Mouse (Mus musculus): ENCODE data around the gene Cda. TPM values are rescaled to one million over a fixed set of nuclear protein-coding genes. Genes with fewer than 3 reads are reported as not detected.

The Cda gene
- total and polyA plus RNA-seq, 2 experiments from 2014 or later, result 2.7 to 7.6 TPM

DNA sequence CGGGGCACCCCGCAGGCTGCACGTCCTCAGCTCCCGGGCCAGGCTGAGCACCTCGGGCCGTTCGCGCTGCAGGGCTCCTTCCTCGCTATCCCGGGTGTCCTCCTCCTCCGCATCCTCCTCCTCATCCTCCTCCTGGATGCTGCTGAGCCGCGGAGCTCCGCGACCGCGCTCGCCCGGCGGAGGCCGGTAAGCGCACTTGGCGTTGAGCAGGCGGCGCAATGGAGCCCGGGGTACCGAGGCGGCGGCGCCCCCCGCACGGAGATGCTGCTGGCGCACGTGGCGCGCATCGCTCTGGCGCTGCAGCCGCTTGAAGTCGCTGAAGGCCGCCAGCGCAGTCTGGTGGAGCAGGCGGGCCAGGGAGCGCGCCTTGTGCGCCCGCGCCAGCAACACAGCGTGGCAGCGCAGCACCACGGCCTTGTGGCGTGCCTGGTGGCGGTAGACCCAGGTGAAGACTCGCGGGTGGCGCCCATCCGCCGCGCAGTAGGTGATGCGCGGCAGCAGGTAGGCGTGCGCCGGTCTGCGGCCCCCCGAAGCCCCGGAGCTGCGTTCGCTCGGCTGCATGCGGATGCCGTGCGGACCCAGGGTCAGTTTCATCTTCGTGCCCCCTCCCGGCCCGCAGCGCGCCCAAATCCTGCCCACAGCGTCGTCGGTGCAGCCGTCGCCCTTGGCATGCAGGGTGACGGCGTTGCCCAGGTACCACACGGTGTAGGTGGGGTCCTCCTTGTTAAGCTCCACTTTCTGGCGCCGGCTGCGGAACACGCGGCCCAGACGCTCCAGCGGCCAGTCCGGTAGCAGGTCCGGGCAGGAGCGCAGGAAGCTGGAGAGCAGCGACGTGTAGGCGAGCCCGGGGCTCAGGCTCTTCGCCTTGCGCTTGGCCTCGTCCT, 27.5 kb upstream of the Cda start:
- TF ChIP-seq CTCF (IDR thresholded peaks at IDR 0.05; ENCODE audit: low read depth) (no peak), EP300 (IDR thresholded peaks at IDR 0.05; ENCODE audit: low read depth) (no peak)
- under 1% methylated on average over 99 of the region's 103 CpGs for WGBS
- peak overlapping the region; percentile 38 for H3K4me3 ChIP-seq (ENCODE audit: low read depth, low read length)
- no peak for DNase-seq (ENCODE audit: low spot score)
- no peaks in the 10 kb centered on the region for H3K36me3 ChIP-seq (replicated peaks; ENCODE audit: control insufficient read depth, insufficient read depth, low read length)
- H3K27ac ChIP-seq (ENCODE audit: low read depth), result no peak overlapping the region
- H3K4me1 ChIP-seq (ENCODE audit: control insufficient read depth, insufficient read depth), result peaks cover 4% of the 10 kb centered on the region; the same call in 1 of the 2 replicates
- peak overlapping the region; percentile 50 for H3K4me2 ChIP-seq (ENCODE audit: low read depth, low read length)
- H3K27me3 ChIP-seq (ENCODE audit: control insufficient read depth, insufficient read depth, low read length), result peaks cover 61% of the 10 kb centered on the region
- H3K9me3 ChIP-seq (replicated peaks; ENCODE audit: control insufficient read depth, low read length), result no peaks in the 10 kb centered on the region
- H3K9ac ChIP-seq (replicated peaks; ENCODE audit: low read depth, low read length), result no peak overlapping the region
- ATAC-seq (ENCODE audit: insufficient read depth, low read depth), result no peak

GRCm38 (mm10) chr4:138393703-138394102, 25.9 kb upstream of the Cda start:
- 49% methylated on average over 7 of the region's 7 CpGs for WGBS
- H3K4me2 ChIP-seq (ENCODE audit: low read depth, low read length), result no peak overlapping the region
- no peak overlapping the region for H3K4me3 ChIP-seq (ENCODE audit: low read depth, low read length)
- TF ChIP-seq EP300 (IDR thresholded peaks at IDR 0.05; ENCODE audit: low read depth) (no peak), CTCF (IDR thresholded peaks at IDR 0.05; ENCODE audit: low read depth) (no peak)
- H3K27ac ChIP-seq (ENCODE audit: low read depth), result no peak overlapping the region
- peaks cover 4% of the 10 kb centered on the region; the same call in 1 of the 2 replicates for H3K4me1 ChIP-seq (ENCODE audit: control insufficient read depth, insufficient read depth)
- H3K27me3 ChIP-seq (ENCODE audit: control insufficient read depth, insufficient read depth, low read length), result peaks cover 61% of the 10 kb centered on the region
- H3K9ac ChIP-seq (replicated peaks; ENCODE audit: low read depth, low read length), result no peak overlapping the region
- DNase-seq (ENCODE audit: low spot score), result no peak
- H3K36me3 ChIP-seq (replicated peaks; ENCODE audit: control insufficient read depth, insufficient read depth, low read length), result no peaks in the 10 kb centered on the region
- ATAC-seq (ENCODE audit: insufficient read depth, low read depth), result no peak
- no peaks in the 10 kb centered on the region for H3K9me3 ChIP-seq (replicated peaks; ENCODE audit: control insufficient read depth, low read length)

- no peak for TF ChIP-seq CTCF (IDR thresholded peaks at IDR 0.05; ENCODE audit: low read depth)
- no peak for TF ChIP-seq EP300 (IDR thresholded peaks at IDR 0.05; ENCODE audit: low read depth)
- 42% methylated on average over 4 of the region's 4 CpGs for WGBS
- ATAC-seq (ENCODE audit: insufficient read depth, low read depth) (no peak; the same call in 1 of the 2 replicates), DNase-seq (ENCODE audit: low spot score) (no peak)
- H3K9ac ChIP-seq (replicated peaks; ENCODE audit: low read depth, low read length), result no peak overlapping the region
- H3K4me1 ChIP-seq (ENCODE audit: control insufficient read depth, insufficient read depth), result no peaks in the 10 kb centered on the region
- no peak overlapping the region for H3K27ac ChIP-seq (ENCODE audit: low read depth)
- H3K4me3 ChIP-seq (ENCODE audit: low read depth, low read length), result no peak overlapping the region
- H3K27me3 ChIP-seq (ENCODE audit: control insufficient read depth, insufficient read depth, low read length), result peaks cover 3% of the 10 kb centered on the region
- no peak overlapping the region for H3K4me2 ChIP-seq (ENCODE audit: low read depth, low read length)
- H3K36me3 ChIP-seq (replicated peaks; ENCODE audit: control insufficient read depth, insufficient read depth, low read length), result no peaks in the 10 kb centered on the region
- H3K9me3 ChIP-seq (replicated peaks; ENCODE audit: control insufficient read depth, low read length), result no peaks in the 10 kb centered on the region
These were observed 16.0 kb upstream of the Cda start for GRCm38 (mm10) chr4:138383789-138384188.

GRCm38 (mm10) chr4:138382462-138382861, 14.7 kb upstream of the Cda start:
- Histone ChIP-seq H3K27me3 (ENCODE audit: control insufficient read depth, insufficient read depth, low read length) (peaks cover 3% of the 10 kb centered on the region), H3K36me3 (replicated peaks; ENCODE audit: control insufficient read depth, insufficient read depth, low read length) (no peaks in the 10 kb centered on the region), H3K27ac (ENCODE audit: low read depth) (no peak overlapping the region), H3K4me3 (ENCODE audit: low read depth, low read length) (no peak overlapping the region), H3K4me1 (ENCODE audit: control insufficient read depth, insufficient read depth) (no peaks in the 10 kb centered on the region), H3K9ac (replicated peaks; ENCODE audit: low read depth, low read length) (no peak overlapping the region), H3K9me3 (replicated peaks; ENCODE audit: control insufficient read depth, low read length) (no peaks in the 10 kb centered on the region), H3K4me2 (ENCODE audit: low read depth, low read length) (no peak overlapping the region)
- ATAC-seq (ENCODE audit: insufficient read depth, low read depth), result no peak
- DNase-seq (ENCODE audit: low spot score), result no peak
- TF ChIP-seq EP300 (IDR thresholded peaks at IDR 0.05; ENCODE audit: low read depth) (no peak), CTCF (IDR thresholded peaks at IDR 0.05; ENCODE audit: low read depth) (peak; percentile 26)
- 68% methylated on average over 6 of the region's 6 CpGs for WGBS

DNA sequence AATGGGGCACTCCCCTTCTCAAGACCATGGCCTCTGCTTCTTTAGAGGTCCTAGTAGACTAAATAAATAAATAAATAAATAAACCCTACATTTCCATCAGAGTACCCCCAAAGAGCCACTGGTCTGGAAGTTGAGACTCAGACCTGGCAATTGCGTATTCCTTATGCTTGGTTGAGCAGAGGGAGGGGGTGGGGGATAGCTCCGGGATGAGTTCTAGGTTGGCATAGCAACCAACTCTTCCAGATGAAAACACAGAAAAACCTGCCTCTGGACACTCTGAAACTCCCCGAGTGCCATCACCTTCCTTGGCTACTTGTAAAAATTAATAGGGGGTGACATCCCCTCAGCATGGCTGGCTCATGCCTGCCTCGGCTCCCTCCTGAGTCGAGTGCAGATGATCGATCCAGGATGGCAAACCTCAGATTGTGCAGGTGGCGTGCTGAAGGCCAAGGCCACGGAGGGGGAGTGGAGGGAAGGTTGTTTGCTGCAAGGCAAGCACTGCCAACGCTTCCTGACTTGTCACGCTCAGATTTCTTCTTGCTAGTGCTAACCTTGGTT, 12.4 kb upstream of the Cda start:
- no peak for ATAC-seq (ENCODE audit: insufficient read depth, low read depth)

More for the DNA sequence above, 12.4 kb upstream of the Cda start:
- TF ChIP-seq CTCF (IDR thresholded peaks at IDR 0.05; ENCODE audit: low read depth), result no peak
- no peak for TF ChIP-seq EP300 (IDR thresholded peaks at IDR 0.05; ENCODE audit: low read depth)
- no peak overlapping the region for H3K27ac ChIP-seq (ENCODE audit: low read depth)
- H3K4me3 ChIP-seq (ENCODE audit: low read depth, low read length), result no peak overlapping the region
- DNase-seq (ENCODE audit: low spot score), result no peak
- no peaks in the 10 kb centered on the region for H3K36me3 ChIP-seq (replicated peaks; ENCODE audit: control insufficient read depth, insufficient read depth, low read length)
- no peaks in the 10 kb centered on the region for H3K9me3 ChIP-seq (replicated peaks; ENCODE audit: control insufficient read depth, low read length)
- H3K27me3 ChIP-seq (ENCODE audit: control insufficient read depth, insufficient read depth, low read length), result peaks cover 3% of the 10 kb centered on the region
- H3K9ac ChIP-seq (replicated peaks; ENCODE audit: low read depth, low read length), result no peak overlapping the region
- 54% methylated on average over 10 of the region's 10 CpGs for WGBS
- no peak overlapping the region for H3K4me2 ChIP-seq (ENCODE audit: low read depth, low read length)
- H3K4me1 ChIP-seq (ENCODE audit: control insufficient read depth, insufficient read depth), result no peaks in the 10 kb centered on the region
